ENCODE assay signal across 16 mouse cellular contexts in the genomic region with DNA sequence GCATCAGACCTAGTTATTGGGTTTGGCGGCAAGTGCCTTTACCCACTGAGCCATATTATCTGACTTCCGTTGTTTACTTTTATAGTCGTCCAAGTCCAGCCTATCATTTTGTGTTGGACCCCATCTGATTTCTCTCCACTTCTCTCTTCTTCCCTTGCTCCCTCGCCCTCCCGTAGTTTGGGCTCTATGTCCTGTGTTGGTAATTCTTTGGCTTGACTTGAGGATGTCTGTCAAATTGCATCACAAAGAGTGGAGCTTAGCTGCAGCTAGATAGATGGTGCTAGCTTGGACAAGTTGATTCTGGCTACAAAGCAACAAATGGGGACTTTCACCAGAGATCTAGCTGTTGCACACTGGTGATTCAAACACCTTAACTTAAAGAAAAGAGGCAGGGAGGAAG.
"Had no signal": no experiment of that assay in that cellular context is flagged by ENCODE, and none has a peak within 500 bp of the region (broad histone marks: within the 10 kb centered on the region; RNA-seq: fewer than 3 reads in every experiment).

No protein-coding gene starts in this region.

- H3K27ac ChIP-seq: midbrain, embryonic 12.5 days; midbrain, embryonic 15.5 days; neural tube, embryonic 13.5 days; neural tube, embryonic 15.5 days had no signal

- H3K9ac ChIP-seq: lung, embryonic 14.5 days; midbrain, embryonic 12.5 days; midbrain, embryonic 15.5 days; neural tube, embryonic 13.5 days; neural tube, embryonic 15.5 days had no signal

- DNase-seq: lung, adult 18-20 months; lung, embryonic 14.5 days; lung, postnatal 10 days; lung, postnatal 4 days; right cerebral cortex, adult 18-20 months; right cerebral cortex, postnatal 25 days; right cerebral cortex, postnatal 4 days; spleen, adult 18-20 months; thymus, adult 18-20 months; thymus, postnatal 14 days; thymus, postnatal 36 days had no signal

- H3K4me3 ChIP-seq: midbrain, embryonic 12.5 days; midbrain, embryonic 15.5 days; myocyte; neural tube, embryonic 13.5 days; neural tube, embryonic 15.5 days had no signal

- H3K4me2 ChIP-seq: lung, embryonic 14.5 days; midbrain, embryonic 12.5 days; midbrain, embryonic 15.5 days; neural tube, embryonic 13.5 days; neural tube, embryonic 15.5 days had no signal

- H3K9me3 ChIP-seq: midbrain, embryonic 12.5 days; midbrain, embryonic 15.5 days; neural tube, embryonic 13.5 days; neural tube, embryonic 15.5 days had no signal

- H3K36me3 ChIP-seq: midbrain, embryonic 12.5 days; midbrain, embryonic 15.5 days; neural tube, embryonic 13.5 days; neural tube, embryonic 15.5 days had no signal

- ATAC-seq: midbrain, embryonic 15.5 days had no signal

- H3K4me1 ChIP-seq: midbrain, embryonic 15.5 days; neural tube, embryonic 15.5 days had no signal

- H3K27me3 ChIP-seq: neural tube, embryonic 13.5 days; neural tube, embryonic 15.5 days had no signal
